Mouse (Mus musculus) left cerebral cortex, adult 6 months (tissue): Measurements from ENCODE around the gene Gm49359. TPM values are rescaled to one million over a fixed set of nuclear protein-coding genes. Genes with fewer than 3 reads are reported as not detected.

Experiments
- long read RNA-seq, 2 experiments: library from polyadenylated mRNA; unstranded; transcript quantifications; one replicate each; pipeline ENCODE4 v2.0.0; 2019 to 2020
- polyA plus RNA-seq: library from polyadenylated mRNA; unstranded; fragments of <200 nt; fragmentation: Nextera tagmentation; gene quantifications from 2 replicates; pipeline ENCODE4 v1.2.3, GENCODE M21; 2021

Gm49359 gene
- polyA plus RNA-seq, result 5.7 and 6.0 TPM in 2 replicates
- long read RNA-seq, experiment 1, transcript Gm49359-201 (4 exons, 2,492 nt), result major isoform, 50 of 59 reads
- long read RNA-seq, experiment 1, partial matches to known transcripts, result 3 of 59 reads
- long read RNA-seq, experiment 1, other reads (novel, unspliced or antisense), result 6 of 59 reads
- long read RNA-seq, experiment 2, transcript Gm49359-201 (4 exons, 2,492 nt), result major isoform, 7 of 10 reads
- long read RNA-seq, experiment 2, partial matches to known transcripts, result 1 of 10 reads
- long read RNA-seq, experiment 2, other reads (novel, unspliced or antisense), result 2 of 10 reads

GRCm38 (mm10) chr13:62466424-62467334 lies at the start of gene Gm49359:
Gene Gm49359, minus strand, starts transcription at chr13:62466832.

Other genes with a start within 250 kb of the Gm49359 start
- gene Gm3604, start 83.7 kb downstream of the Gm49359 start, polyA plus RNA-seq, result 1.5 and 1.7 TPM in 2 replicates
- not detected in 2 replicates for gene Zfp935, start 91.7 kb upstream of the Gm49359 start, polyA plus RNA-seq
- 7.8 and 9.3 TPM in 2 replicates for gene Zfp934, start 104.4 kb upstream of the Gm49359 start, polyA plus RNA-seq
- 3.1 and 4.1 TPM in 2 replicates for gene 6720489N17Rik, start 157.3 kb upstream of the Gm49359 start, polyA plus RNA-seq